Mouse (Mus musculus) MEL (cell line): ENCODE data around the gene Dusp12. TPM values are rescaled to one million over a fixed set of nuclear protein-coding genes. Genes with fewer than 3 reads are reported as not detected.

ENCODE experiments used
- DNase-seq: peaks from one replicate; pipeline ENCODE4 v3.0.0; 2011; ENCODE audit warnings: low read depth, low spot score
- H3K27ac ChIP-seq: 2 replicates; pipeline ENCODE4 v1.5.1; 2012; ENCODE audit warnings: low read depth, mild to moderate bottlenecking, control low read depth, low read length, moderate library complexity; ENCODE audit not compliant: control insufficient read depth
- H3K27me3 ChIP-seq, 2 experiments: fragments of 150-350 bp in 1 of 2; sonication (generic) in 1 of 2; 2 replicates each; pipeline ENCODE4 v1.6.1; 2012; ENCODE audit warnings: low read length in 2 of 2, mild to moderate bottlenecking in 2 of 2, improper control_type of control experiment in 1 of 2, moderate library complexity in 1 of 2; ENCODE audit not compliant: insufficient read depth in 2 of 2, control insufficient read depth in 1 of 2
- H3K36me3 ChIP-seq, 2 experiments: 2 replicates each; pipeline ENCODE4 v1.6.1; 2012 to 2014; ENCODE audit warnings: low read length in 2 of 2, improper control_type of control experiment in 1 of 2, inconsistent platforms in 1 of 2, mild to moderate bottlenecking in 1 of 2; ENCODE audit not compliant: insufficient read depth in 2 of 2, control insufficient read depth in 1 of 2
- H3K4me1 ChIP-seq, 2 experiments: fragments of 150-350 bp in 1 of 2; sonication (generic) in 1 of 2; 2 replicates each; pipeline ENCODE4 v1.6.1; 2012; ENCODE audit warnings: low read length in 2 of 2, improper control_type of control experiment in 1 of 2, mild to moderate bottlenecking in 1 of 2; ENCODE audit not compliant: insufficient read depth in 2 of 2, control insufficient read depth in 1 of 2
- H3K4me3 ChIP-seq, 2 experiments: fragments of 150-350 bp in 1 of 2; sonication (generic) in 1 of 2; 2 replicates each; pipeline ENCODE4 v1.5.1; 2012; ENCODE audit warnings: low read depth in 2 of 2, low read length in 2 of 2, mild to moderate bottlenecking in 2 of 2, moderate library complexity in 2 of 2, control low read depth in 1 of 2, improper control_type of control experiment in 1 of 2; ENCODE audit not compliant: control insufficient read depth in 1 of 2, insufficient read depth in 1 of 2
- H3K79me2 ChIP-seq: 2 replicates; pipeline ENCODE4 v1.6.1; 2012; ENCODE audit warnings: mild to moderate bottlenecking, low read length, moderate library complexity; ENCODE audit not compliant: control insufficient read depth, poor library complexity, insufficient read depth
- H3K9ac ChIP-seq: 2 replicates; pipeline ENCODE4 v1.6.1; 2012; ENCODE audit warnings: low read depth, mild to moderate bottlenecking, control low read depth, low read length, moderate library complexity; ENCODE audit not compliant: control insufficient read depth, poor library complexity, severe bottlenecking
- H3K9me3 ChIP-seq: fragments of 150-350 bp; sonication (generic); replicated peaks from 2 replicates; pipeline ENCODE4 v1.6.1; 2012; ENCODE audit warnings: mild to moderate bottlenecking, low read length, improper control_type of control experiment, moderate library complexity; ENCODE audit not compliant: insufficient read depth
- BHLHE40 ChIP-seq: IDR thresholded peaks from 2 replicates; pipeline ENCODE4 v1.6.1; 2012; ENCODE audit warnings: low read depth, mild to moderate bottlenecking, inconsistent platforms, low read length, improper control_type of control experiment, borderline replicate concordance
- CHD1 ChIP-seq: IDR thresholded peaks from 2 replicates; pipeline ENCODE4 v1.6.1; 2012; ENCODE audit warnings: low read depth, mild to moderate bottlenecking, inconsistent platforms, low read length, improper control_type of control experiment
- EP300 ChIP-seq, 2 experiments: IDR thresholded peaks; 2 replicates each; pipeline ENCODE4 v1.6.1; 2011; ENCODE audit warnings: improper control_type of control experiment in 2 of 2, low read length in 2 of 2, low read depth in 1 of 2, mild to moderate bottlenecking in 1 of 2
- ETS1 ChIP-seq: IDR thresholded peaks from 2 replicates; pipeline ENCODE4 v1.6.1; 2012; ENCODE audit warnings: low read depth, mild to moderate bottlenecking, inconsistent platforms, low read length, improper control_type of control experiment, moderate library complexity
- GATA1 ChIP-seq: IDR thresholded peaks from 2 replicates; pipeline ENCODE4 v1.6.1; 2011; ENCODE audit warnings: low read depth, low read length, improper control_type of control experiment
- HCFC1 ChIP-seq: IDR thresholded peaks from 2 replicates; pipeline ENCODE4 v1.6.1; 2012; ENCODE audit warnings: low read depth, mild to moderate bottlenecking, inconsistent platforms, low read length, improper control_type of control experiment, moderate library complexity
- JUND ChIP-seq: IDR thresholded peaks from 2 replicates; pipeline ENCODE4 v1.6.1; 2011; ENCODE audit warnings: low read depth, mild to moderate bottlenecking, improper control_type of control experiment, low read length
- KAT2A ChIP-seq: conservative IDR thresholded peaks from 2 replicates; pipeline ENCODE4 v1.6.1; 2012; ENCODE audit warnings: low read depth, low read length, improper control_type of control experiment, inconsistent platforms
- MAX ChIP-seq: IDR thresholded peaks from 2 replicates; pipeline ENCODE4 v1.6.1; 2011; ENCODE audit warnings: low read length, improper control_type of control experiment
- MAZ ChIP-seq: IDR thresholded peaks from 2 replicates; pipeline ENCODE4 v1.6.1; 2012; ENCODE audit warnings: low read depth, mild to moderate bottlenecking, inconsistent platforms, low read length, improper control_type of control experiment
- MXI1 ChIP-seq: IDR thresholded peaks from 2 replicates; pipeline ENCODE4 v1.6.1; 2011; ENCODE audit warnings: mild to moderate bottlenecking, low read depth, low read length, improper control_type of control experiment
- MYB ChIP-seq: IDR thresholded peaks from 2 replicates; pipeline ENCODE4 v1.6.1; 2011; ENCODE audit warnings: mild to moderate bottlenecking, low read depth, low read length, improper control_type of control experiment
- NRF1 ChIP-seq: IDR thresholded peaks from 2 replicates; pipeline ENCODE4 v1.6.1; 2014; ENCODE audit warnings: low read depth, mild to moderate bottlenecking, inconsistent platforms, low read length, improper control_type of control experiment, moderate library complexity; ENCODE audit not compliant: poor library complexity, insufficient read depth, severe bottlenecking
- POLR2A ChIP-seq, 2 experiments: IDR thresholded peaks; 2 replicates each; pipeline ENCODE4 v1.6.1; 2011 to 2012; ENCODE audit warnings: low read length in 2 of 2, mild to moderate bottlenecking in 2 of 2, control low read depth in 1 of 2, improper control_type of control experiment in 1 of 2, low read depth in 1 of 2, moderate library complexity in 1 of 2; ENCODE audit not compliant: control insufficient read depth in 1 of 2, insufficient read depth in 1 of 2, poor library complexity in 1 of 2
- POLR2AphosphoS2 ChIP-seq: IDR thresholded peaks from 2 replicates; pipeline ENCODE4 v1.6.1; 2011; ENCODE audit warnings: low read length, improper control_type of control experiment
- POLR2AphosphoS5 ChIP-seq: IDR thresholded peaks from 2 replicates; pipeline ENCODE4 v1.6.1; 2012; ENCODE audit warnings: low read depth, borderline replicate concordance, mild to moderate bottlenecking, inconsistent platforms, low read length, moderate library complexity, mixed read lengths
- RCOR1 ChIP-seq: IDR thresholded peaks from 2 replicates; pipeline ENCODE4 v1.6.1; 2012; ENCODE audit warnings: low read depth, mild to moderate bottlenecking, inconsistent platforms, low read length, improper control_type of control experiment
- SIN3A ChIP-seq: IDR thresholded peaks from 2 replicates; pipeline ENCODE4 v1.6.1; 2012; ENCODE audit warnings: low read length, improper control_type of control experiment, inconsistent platforms
- SMC3 ChIP-seq: IDR thresholded peaks from 2 replicates; pipeline ENCODE4 v1.6.1; 2011; ENCODE audit warnings: low read depth, low read length, improper control_type of control experiment
- TAL1 ChIP-seq: IDR thresholded peaks from 2 replicates; pipeline ENCODE4 v1.6.1; 2012; ENCODE audit warnings: mild to moderate bottlenecking, inconsistent platforms, low read length, moderate library complexity, mixed read lengths
- TCF12 ChIP-seq: IDR thresholded peaks from 2 replicates; pipeline ENCODE4 v1.6.1; 2014; ENCODE audit warnings: low read depth, mild to moderate bottlenecking, inconsistent platforms, low read length, improper control_type of control experiment, moderate library complexity
- USF1 ChIP-seq: IDR thresholded peaks from 2 replicates; pipeline ENCODE4 v1.6.1; 2014; ENCODE audit warnings: low read depth, mild to moderate bottlenecking, inconsistent platforms, low read length, improper control_type of control experiment, moderate library complexity
- USF2 ChIP-seq, 2 experiments: IDR thresholded peaks; 2 replicates each; pipeline ENCODE4 v1.6.1; 2011 to 2012; ENCODE audit warnings: improper control_type of control experiment in 2 of 2, low read length in 2 of 2, borderline replicate concordance in 1 of 2, inconsistent platforms in 1 of 2, low read depth in 1 of 2, mild to moderate bottlenecking in 1 of 2; ENCODE audit not compliant: insufficient read depth in 1 of 2
- ZKSCAN1 ChIP-seq: IDR thresholded peaks from 2 replicates; pipeline ENCODE4 v1.6.1; 2012; ENCODE audit warnings: low read depth, mild to moderate bottlenecking, inconsistent platforms, low read length, improper control_type of control experiment, moderate library complexity
- ZMIZ1 ChIP-seq: IDR thresholded peaks from 2 replicates; pipeline ENCODE4 v1.6.1; 2012; ENCODE audit warnings: low read depth, mild to moderate bottlenecking, inconsistent platforms, low read length, improper control_type of control experiment, moderate library complexity
- ZNF384 ChIP-seq: IDR thresholded peaks from 2 replicates; pipeline ENCODE4 v1.6.1; 2012; ENCODE audit warnings: low read depth, mild to moderate bottlenecking, inconsistent platforms, low read length, improper control_type of control experiment
- polyA plus RNA-seq, 2 experiments: library from polyadenylated mRNA; stranded (reverse) in 1 of 2; unstranded in 1 of 2; fragments of >175 nt in 1 of 2; fragments of >200 nt in 1 of 2; gene quantifications; 2 replicates each; pipeline versions ENCODE4 v1.2.1 to v1.2.4; 2012; ENCODE audit warnings: low replicate concordance in 2 of 2, low read depth in 1 of 2; ENCODE audit not compliant: insufficient read length in 2 of 2, insufficient read depth in 1 of 2, missing spikeins in 1 of 2
- total RNA-seq: library from RNA; depleted of rRNA; stranded (reverse); fragments of 300-350 nt; gene quantifications from 2 replicates; pipeline ENCODE4 v1.2.3, GENCODE M21; 2012

Dusp12 gene
- total and polyA plus RNA-seq, 3 experiments, result 33.8 to 50.0 TPM; not detected in 1

DNA sequence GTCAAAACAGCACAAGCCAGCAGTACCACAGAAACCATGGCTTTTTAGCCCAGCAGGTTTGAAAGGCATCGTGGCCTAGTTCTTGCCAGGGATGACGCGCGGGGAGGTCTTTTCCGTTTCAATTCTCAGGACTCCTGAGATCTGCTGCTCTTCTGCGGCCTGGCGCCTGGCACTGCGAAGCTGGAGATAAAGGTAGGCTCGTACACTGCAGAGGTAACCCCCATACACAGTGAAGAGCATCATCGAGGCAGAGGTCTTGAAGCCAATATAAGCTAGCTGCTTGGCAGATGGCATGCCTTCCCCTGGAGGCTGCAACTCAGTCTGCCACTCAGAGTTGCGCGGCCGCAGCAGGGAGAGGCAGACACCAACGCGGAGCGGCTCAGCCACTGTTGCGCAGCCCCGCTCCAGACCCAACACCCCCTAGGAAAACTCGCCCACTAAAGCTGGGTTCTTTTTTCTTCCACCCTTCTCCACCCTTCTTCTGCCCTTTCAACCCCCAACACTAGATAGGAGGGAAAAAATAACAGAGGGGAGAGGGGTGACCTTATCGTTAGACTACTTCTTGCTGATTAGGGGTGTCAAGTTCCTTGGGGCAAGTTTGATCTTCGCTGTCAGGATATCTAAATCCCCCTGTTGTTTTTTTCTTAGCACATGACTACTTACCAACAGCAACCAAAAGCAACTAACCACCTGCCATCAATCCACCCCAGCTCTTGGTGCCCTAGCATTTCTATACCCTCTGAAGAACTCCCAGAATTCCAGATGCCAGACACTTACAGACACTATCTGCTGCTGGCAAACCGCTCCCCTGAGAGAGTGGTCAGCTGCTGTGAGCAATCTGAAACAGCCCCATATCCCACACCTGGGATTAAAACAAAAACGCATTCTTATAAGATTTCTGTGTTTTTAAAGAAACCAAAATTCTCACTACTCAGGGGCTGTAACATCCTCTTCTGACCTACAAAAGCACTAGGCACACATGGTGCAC lies 34.4 kb downstream of the Dusp12 start:
- H3K9me3 ChIP-seq, result no peaks in the 10 kb centered on the region
- no peaks in the 10 kb centered on the region for H3K27me3 ChIP-seq
- peak overlapping the region; percentile 24 for H3K9ac ChIP-seq
- peak overlapping the region; percentile 54 for H3K27ac ChIP-seq
- no peaks in the 10 kb centered on the region; the same call in 1 of the 2 replicates for H3K79me2 ChIP-seq
- H3K4me1 ChIP-seq, result peaks cover 27 to 39% of the 10 kb centered on the region in 2 experiments
- no peak for TF ChIP-seq MYB
- TF ChIP-seq HCFC1, result no peak
- TF ChIP-seq MAX, result 0 out of 2 replicates have a peak, but pooled peaks have one; percentile 20
- TF ChIP-seq SIN3A, result peak; percentile 54; the same call in 1 of the 2 replicates
- no peak for TF ChIP-seq JUND
- TF ChIP-seq ZKSCAN1, result no peak
- TF ChIP-seq EP300 (IDR thresholded peaks at IDR 0.05; ENCODE audit: low read depth in 1 of 2, low read length in 2 of 2), result peak; percentile 80 to 83
- TF ChIP-seq BHLHE40, result peak; percentile 74; the same call in 1 of the 2 replicates
- peak; percentile 70 for TF ChIP-seq ZNF384
- TF ChIP-seq USF2 (IDR thresholded peaks at IDR 0.05; ENCODE audit: borderline replicate concordance in 1 of 2, insufficient read depth in 1 of 2, low read depth in 1 of 2, low read length in 2 of 2), result no peak
- TF ChIP-seq POLR2AphosphoS5, result no peak
- no peak for TF ChIP-seq KAT2A
- TF ChIP-seq TCF12, result peak; percentile 80
- TF ChIP-seq NRF1, result peak; percentile 28; the same call in 1 of the 2 replicates
- TF ChIP-seq POLR2AphosphoS2, result no peak
- peak; percentile 55; the same call in 1 of the 2 replicates for TF ChIP-seq RCOR1
- 0 out of 2 replicates have a peak, but pooled peaks have one; percentile 7 for TF ChIP-seq USF1
- TF ChIP-seq SMC3, result no peak
- no peak for TF ChIP-seq POLR2A (IDR thresholded peaks at IDR 0.05; ENCODE audit: control insufficient read depth in 1 of 2, insufficient read depth in 1 of 2, low read depth in 1 of 2, low read length in 2 of 2, poor library complexity in 1 of 2)
- no peak for TF ChIP-seq MXI1
- TF ChIP-seq MAZ, result peak; percentile 46
- TF ChIP-seq CHD1, result no peak
- TF ChIP-seq GATA1, result peak; percentile 87
- peak; percentile 50 for TF ChIP-seq TAL1
- no peak for TF ChIP-seq ZMIZ1
- TF ChIP-seq ETS1, result peak; percentile 80; the same call in 1 of the 2 replicates
- peak overlapping the region in 1 of 2 experiments; percentile 2; a peak in 1 of 4 replicates for H3K4me3 ChIP-seq
- H3K36me3 ChIP-seq, result peaks cover 0 to 50% of the 10 kb centered on the region in 2 experiments; a peak in 3 of 4 replicates
- DNase-seq, result peak; percentile 68
